Mouse (Mus musculus): ENCODE results near the gene Galk2.

Galk2 gene

DNA sequence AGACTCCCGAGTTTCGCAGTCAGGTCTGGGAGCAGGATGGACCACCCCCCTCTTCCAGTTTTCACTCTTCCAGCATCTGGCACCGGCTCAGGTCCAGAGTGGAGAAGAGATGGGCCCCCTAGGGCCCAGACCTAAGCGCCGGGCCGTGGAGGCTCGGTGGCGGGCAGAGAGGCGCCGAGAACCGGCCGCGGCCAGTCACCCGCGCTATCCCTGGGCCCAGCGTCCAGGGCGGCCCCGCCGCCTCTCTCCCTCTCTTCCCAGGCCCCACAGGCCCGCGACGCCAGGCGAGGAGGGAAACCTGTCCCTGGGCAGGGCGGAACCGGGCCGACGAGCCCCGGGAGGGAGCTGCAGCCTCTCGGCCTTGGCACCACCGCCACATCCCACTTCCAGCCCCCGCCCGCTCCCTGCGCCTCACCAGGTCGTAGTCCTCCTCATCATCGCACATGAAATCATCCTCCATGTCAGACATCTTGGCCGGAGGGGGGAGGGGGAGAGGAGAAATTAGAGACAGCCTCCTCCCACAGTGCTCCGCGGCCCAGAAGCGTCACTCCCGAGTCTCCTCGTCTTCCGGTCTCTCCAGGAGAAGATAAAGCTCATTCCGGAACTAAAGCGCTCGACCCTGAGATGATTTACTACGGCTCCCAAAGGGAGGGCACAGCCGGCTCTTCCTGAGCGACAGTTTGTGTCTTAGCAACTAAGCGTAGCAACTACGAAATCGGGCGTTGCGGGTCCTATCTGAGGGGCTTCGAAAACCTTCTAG lies at the start of gene Galk2, which contains the start of gene Cops2:
TSS of gene Galk2 (plus strand) at position 589 of the 760 bp plus-strand sequence.
TSS of gene Cops2 (minus strand) at position 619 of the 760 bp plus-strand sequence.
- in situ Hi-C loops (cut with MboI; ENCODE audit: low sequenced_read_pairs): no loop called here

DNA sequence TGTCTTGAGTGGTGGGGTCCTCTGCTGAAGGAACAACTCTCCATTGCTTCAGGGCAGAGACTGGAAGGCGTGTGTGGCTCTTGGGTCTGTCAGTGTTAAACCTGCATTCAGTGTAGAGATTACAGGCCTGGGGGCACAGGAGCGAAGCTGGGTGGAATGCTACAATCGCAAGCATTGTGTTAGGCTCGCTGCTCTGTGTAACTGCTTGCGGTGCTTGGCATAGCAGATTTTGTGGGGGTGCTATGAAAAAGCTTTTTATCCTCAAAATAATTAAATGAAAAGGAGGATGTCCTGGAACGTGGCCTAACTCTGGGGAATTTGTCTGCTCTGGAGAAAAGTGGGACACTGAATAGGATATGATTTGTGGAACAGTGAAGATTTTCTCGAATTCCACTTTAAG lies 49.4 kb upstream of the Galk2 start:
- in situ Hi-C loops (cut with MboI; ENCODE audit: low sequenced_read_pairs): no loop called here

DNA sequence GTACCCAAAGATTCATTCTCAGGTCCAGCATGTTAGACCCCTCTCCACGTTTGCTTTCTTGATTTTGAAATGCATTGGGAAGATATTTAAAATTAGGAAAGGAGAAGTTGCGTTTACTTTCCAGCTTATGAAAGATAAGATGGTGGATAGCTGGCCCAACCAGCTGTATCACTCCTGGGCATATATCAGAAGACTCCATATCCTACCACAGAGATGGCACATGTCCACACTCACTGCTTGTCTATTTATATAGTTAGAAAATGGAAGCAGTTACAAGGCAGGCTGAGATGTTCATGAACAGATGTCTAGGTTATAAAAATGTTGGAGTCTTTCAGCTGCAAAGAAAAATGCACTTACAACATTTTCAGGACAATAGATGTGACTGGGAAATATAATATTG lies 47.6 kb upstream of the Galk2 start:
- in situ Hi-C loops (cut with MboI; ENCODE audit: low sequenced_read_pairs): no loop called here

DNA sequence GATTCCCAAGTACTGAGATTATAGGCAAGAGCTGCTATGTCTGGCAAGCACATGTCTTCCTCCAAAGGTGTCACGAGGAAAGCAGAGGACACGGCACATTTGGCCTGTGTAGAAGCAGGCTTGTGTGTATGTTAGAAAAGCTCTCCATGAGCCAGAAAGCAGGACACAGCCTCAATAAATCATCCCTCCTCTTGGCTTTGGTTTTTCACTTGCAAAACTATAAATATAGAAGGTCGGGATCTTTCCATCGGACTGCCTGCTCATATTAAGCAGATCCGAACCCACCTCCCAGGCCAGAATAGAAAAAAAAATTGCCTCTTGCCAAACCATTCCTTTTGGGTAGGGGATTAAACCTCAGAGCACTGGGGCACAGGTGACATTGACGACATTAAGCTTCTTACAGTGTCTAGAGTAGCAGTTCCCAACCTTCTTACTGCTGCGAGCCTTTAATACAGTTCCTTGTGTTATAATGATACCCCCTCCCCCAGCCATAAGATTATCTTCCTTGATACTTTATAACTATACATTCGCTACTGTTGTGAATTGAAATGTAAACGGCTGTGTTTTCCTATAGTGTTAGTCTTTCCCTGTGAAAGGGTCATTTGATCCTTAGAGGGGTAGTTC lies 44.8 kb upstream of the Galk2 start:
- in situ Hi-C loops (cut with MboI; ENCODE audit: low sequenced_read_pairs): no loop called here

DNA sequence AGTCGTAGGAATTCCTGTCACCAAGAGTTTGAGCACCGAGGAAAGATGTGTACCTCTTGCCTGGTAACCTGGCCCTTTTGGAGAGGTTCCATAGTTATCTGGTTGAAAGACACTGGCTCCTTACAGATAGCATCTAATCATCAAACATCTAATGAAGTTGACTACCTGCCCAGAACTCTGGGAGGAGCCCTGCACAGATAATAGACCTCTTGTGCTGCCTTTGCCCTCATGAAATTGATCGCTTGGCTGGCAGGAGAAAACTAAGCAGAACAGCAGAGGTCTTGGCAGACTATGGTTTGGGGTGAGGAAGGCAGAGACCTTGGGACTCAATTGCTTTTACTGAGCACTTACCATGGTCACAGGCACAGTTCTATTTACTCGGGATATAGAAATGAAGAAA lies 38.5 kb upstream of the Galk2 start:
- in situ Hi-C loops (cut with MboI; ENCODE audit: low sequenced_read_pairs): no loop called here

DNA sequence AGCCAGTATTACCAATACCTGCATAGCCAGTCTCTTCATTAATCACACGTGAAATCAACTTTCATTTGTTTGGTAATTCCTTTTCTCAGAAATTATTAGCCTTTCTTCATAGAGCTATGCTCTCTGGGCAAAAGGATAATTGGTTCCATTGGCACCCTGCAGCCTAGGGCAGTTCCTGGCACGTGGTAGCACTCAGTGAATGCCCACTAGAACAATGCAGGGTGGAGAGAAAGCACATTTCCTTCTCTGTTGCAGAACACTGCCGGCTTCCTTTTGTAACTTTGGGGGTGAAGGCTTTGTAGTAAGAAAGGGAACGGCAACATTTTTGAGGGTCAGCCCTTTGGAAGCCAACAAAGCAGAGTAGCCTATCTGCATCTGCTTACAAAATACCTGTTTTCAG lies 32.7 kb upstream of the Galk2 start:
- in situ Hi-C loops (cut with MboI; ENCODE audit: low sequenced_read_pairs): no loop called here

DNA sequence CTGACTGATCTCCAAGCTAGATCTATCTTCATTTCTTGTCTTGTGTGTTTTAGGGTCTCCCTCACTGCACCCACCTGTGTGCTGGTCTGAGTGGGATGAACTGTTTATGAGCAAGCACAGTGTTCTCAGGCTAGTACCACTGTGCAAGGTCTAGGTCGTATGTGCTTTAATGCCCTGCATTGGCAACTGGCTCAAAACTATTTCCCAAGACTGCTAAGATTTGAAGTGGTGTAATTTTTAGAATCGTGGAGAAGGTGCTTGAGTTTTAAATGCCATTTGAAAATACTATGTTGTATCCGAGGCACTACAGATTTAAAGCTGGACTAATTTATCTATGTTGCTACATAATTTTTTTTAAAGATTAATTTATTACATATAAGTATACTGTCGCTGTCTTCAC lies 31.0 kb upstream of the Galk2 start:
- in situ Hi-C loops (cut with MboI; ENCODE audit: low sequenced_read_pairs): no loop called here

DNA sequence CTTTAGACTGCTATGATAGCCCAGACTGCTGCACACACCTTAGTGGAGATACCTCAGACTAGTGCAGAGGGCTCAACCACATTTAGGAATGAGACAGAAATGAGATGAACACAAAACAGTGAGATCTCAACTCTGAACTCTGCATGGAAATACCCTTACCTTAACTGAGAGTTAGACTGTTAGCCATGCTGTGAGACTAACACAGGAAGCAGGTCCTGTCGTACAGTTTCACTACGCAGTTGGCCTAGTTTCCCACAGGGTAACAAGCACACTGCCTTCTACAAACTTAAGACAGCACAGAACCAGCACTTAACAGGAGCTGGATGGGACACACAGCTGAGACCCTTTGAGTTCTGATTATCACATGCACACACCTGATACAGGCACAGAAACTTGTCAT lies 29.0 kb upstream of the Galk2 start:
- in situ Hi-C loops (cut with MboI; ENCODE audit: low sequenced_read_pairs): no loop called here

DNA sequence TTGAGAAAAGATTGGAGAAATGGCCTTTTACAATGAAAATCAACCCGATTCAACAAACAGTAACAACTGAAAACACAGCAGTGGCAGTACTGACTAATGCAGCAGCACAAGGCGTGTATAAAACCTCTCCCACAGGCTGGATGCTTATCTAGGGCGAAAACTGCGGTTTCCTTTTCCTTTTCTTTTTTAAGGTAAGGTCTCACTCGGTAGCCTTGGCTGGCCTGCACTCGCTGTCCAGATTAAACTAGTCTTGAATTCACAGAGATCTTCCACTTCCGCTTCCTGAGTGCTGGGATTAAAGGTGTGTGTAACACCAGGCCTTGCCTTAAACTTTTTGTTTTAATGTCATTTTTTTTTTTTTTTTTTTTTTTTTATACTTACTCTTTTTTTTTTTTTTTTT lies 20.8 kb upstream of the Galk2 start:
- in situ Hi-C loops (cut with MboI; ENCODE audit: low sequenced_read_pairs): no loop called here

DNA sequence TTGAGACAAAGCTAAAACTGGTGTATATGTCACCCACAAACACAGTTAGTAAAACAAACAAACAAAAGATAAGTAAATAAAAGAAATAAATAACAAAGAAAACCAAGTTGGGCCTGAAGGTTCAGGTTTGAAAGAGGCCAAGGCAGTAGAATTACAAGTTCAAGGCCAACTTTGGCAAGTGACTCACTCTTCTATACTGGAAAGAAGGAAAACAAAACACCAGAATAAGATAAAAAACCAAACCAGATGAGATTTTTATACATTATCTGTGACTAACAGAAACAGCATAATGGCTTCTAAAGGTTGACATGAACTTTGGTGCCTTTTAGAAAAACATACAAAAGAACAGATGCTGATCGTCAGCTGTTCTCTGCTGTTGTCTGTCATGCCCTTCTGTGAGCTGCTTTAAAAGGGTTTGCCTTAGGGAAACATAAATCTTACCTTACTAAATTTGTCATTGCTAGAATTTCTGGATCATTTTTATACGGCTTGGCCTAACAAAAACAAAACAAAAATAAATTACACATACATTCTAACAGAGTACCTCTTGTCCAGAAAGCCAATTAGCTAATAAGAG lies 20.1 kb upstream of the Galk2 start:
- in situ Hi-C loops (cut with MboI; ENCODE audit: low sequenced_read_pairs): no loop called here

DNA sequence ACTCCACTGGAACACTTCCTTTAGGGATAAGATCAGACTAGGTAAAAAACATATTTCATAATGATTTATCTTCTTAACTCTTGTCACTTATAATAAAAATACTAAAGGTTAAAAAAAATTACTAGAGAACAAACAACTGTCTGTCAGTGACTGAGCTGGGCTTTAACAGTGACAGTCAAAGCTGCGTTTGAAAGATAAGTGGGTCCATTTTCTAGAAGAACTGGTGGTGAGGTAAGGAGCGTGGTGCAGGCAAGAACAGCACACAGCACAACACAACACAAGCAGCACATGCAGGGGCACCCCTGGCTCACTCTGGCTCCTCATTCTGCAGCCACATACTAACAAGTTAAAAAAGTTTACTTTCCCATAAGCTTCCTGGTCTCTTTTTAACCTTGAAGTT lies 7.7 kb upstream of the Galk2 start:
- in situ Hi-C loops (cut with MboI; ENCODE audit: low sequenced_read_pairs): no loop called here

DNA sequence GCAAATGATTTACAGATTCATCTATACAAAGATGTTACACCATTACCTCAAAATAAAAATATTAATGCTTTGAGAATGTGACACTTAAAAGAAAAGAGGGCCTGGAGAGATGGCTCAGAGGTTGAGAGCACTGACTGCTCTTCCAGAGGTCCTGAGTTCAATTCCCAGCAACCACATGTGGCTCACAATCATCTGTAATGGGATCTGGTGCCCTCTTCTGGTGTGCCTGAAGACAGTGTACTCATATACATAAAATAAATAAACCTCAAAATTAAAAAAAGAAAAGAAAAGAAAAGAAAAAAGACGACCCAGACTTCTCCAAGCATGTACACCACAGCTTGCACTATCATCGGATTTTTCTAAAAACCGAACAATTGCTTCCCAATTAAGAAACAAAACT lies 1.2 kb upstream of the Galk2 start:
- in situ Hi-C loops (cut with MboI; ENCODE audit: low sequenced_read_pairs): no loop called here

DNA sequence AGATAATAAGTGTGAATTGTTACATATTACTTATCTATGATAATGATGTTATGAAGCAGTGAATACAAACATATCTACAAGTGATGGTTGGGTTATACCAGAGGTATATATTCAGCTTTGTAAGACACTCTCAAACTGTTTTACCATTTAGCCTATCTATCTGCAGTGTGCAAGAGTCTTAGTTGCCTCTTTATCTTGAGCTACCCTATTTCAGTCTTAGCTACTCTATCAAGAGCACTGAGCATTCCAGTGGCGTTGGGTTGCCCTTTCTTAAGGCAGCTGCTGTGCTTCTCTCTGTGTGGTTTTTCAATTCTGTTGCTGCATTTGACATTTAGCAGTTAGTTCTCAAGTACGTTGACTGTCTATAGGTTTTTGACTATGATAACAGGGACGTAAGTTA lies 4.9 kb downstream of the Galk2 start:
- in situ Hi-C loops (cut with MboI; ENCODE audit: low sequenced_read_pairs): no loop called here

DNA sequence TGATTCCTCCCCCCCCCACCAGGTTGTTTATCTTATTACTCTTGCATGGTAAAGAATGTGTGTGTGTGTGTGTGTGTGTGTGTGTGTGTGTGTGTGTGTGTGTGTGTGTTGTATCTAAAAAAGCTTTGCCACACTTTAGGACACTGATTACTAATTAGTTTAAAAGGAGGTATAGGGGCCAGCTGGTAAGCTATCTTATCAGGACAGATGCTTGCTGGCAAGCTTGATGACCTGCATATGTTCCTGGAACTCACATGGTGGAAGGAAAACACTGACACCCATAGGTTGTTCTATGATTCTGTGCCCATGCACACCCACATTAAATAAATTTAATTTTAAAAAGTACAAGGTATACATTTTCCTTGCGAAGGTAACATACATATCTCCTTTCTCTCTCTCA lies 5.6 kb downstream of the Galk2 start:
- in situ Hi-C loops (cut with MboI; ENCODE audit: low sequenced_read_pairs): no loop called here

DNA sequence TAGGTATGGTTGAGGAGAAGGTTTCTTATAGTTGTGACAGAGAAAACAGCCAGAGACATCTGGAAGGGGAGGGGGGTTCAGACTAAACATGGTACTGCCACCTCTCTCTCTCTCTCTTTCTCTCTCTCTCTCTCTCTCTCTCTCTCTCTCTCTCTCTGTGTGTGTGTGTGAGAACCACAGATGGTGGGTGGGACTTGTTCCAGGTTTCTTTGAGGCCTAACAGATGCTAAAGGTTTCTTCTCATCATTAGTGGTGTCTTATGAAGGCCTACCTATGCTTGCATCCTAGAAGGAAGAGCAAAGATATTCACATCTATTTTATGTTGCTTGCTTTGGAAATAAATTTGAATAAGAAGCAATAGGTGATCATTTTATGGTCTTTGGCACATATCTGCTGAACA lies 6.7 kb downstream of the Galk2 start:
- in situ Hi-C loops (cut with MboI; ENCODE audit: low sequenced_read_pairs): no loop called here

DNA sequence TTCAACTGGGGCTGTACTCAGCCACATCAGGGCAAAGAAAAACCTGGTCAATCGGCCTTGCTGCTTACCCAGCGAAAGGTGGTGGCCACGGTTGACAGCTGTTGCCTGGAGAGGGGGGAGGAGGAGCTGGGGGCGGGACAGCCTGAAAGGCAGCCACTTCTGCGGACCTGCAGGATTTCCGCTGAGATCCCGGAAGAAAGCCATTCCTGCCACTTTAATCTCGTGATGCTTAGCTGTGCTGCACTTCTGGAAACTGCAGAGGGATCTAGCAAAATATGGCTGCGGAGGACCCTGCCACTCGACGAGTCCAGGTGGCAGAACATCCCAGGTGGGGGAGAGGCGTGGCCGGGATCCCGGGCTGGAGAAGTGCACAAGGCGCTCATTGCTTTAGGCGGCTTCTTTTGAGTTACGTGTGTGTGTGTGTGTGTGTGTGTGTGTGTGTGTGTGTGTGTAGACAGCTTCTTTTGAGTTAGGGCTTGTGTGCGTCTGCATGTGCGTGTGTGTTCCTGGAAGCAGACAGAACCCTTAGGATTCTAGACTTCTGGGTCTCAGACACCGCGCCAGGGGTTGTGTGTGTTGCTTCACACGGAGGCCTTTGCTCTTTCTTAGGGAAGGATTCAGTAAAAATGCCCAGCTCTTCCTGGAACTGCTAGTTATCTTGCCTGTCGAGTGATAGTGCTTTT lies 7.3 kb downstream of the Galk2 start:
- in situ Hi-C loops (cut with MboI; ENCODE audit: low sequenced_read_pairs): no loop called here

DNA sequence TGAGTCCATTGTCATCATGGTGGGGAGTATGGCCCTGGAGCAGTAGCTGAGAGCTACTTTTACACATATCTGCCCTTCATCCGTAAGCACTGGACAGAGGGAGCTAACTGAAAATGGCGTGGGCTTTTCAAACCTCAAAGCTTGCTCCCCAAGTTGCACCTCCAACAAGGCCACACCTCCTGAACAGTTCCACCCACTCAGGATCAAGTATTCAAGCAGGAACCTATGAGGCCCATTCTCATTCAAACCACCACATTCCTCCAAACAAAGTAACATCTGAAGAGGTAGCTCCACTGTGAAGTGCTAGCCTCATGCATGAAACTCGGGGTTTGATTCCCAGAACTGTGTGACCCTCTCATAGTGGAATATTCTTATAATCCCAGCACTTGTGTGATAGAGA lies 9.4 kb downstream of the Galk2 start:
- in situ Hi-C loops (cut with MboI; ENCODE audit: low sequenced_read_pairs): no loop called here

DNA sequence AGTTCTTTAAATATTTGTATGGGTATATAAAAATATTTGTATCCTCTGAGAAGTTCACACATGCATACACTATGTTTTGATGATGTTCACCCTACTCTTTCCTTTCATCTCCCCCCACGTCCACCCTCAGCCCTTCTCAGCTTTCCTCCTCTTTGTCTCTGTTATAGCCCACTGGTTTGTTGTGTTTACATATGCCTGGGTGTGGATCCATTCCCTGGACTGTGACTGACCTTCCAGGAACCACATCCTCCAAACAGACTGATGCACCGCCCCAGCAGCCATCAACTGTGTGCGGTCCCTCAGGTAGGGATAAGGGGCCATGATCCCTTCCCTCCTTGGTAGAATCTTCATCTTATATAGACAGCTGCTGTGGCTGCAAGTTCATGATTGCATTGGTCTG lies 11.2 kb downstream of the Galk2 start:
- in situ Hi-C loops (cut with MboI; ENCODE audit: low sequenced_read_pairs): no loop called here

DNA sequence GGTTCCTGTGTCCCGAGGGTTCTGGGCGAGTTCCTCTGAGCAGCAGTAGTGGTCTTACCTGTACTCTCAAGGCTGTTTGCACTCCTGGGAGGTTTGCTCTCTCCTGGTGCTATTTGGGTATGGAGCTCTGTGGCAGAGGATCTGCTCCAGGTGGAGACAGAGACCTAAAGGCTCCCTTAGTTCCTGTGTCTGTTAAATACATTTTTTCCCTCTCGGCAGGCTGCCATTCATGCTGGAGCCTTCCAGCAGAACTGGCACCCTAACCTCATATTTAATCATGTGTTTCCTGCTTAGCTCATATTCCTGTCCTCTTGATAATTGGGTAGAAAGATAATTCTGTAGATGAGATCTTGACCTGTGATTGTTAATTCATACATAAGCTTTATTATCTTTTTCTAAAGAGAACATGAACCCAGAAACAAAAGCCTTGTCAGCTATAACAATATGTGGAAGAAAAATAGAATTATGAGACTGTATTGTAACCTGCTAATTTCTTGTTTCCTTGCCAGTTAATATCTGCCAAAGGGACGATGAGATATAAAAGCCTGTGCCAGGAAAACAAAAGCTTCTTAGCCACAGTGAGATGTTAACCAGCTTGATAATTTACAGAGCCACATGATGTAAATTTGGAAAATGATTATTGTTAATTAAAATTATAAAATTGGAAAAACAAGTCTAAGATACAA lies 27.1 kb downstream of the Galk2 start:
- in situ Hi-C loops (cut with MboI; ENCODE audit: low sequenced_read_pairs): no loop called here

DNA sequence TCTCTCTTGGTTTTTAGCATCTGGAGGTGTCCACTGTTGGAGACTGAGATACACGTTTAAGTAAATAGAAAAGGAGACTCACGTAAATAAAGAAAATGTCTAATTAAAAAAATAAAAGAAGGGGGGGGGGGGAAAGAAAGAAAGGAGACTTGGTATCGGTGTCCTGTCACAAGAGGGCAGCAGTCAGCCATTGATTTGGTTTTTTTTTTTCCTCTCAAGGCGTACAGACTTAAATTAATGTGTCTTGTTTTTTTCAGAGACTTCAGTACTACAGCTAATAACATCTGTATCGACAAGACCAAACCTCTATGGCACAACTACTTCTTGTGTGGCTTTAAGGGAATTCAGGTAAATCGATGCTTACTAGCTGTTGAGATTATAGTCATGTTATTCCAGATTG lies 34.2 kb downstream of the Galk2 start:
- in situ Hi-C loops (cut with MboI; ENCODE audit: low sequenced_read_pairs): no loop called here

DNA sequence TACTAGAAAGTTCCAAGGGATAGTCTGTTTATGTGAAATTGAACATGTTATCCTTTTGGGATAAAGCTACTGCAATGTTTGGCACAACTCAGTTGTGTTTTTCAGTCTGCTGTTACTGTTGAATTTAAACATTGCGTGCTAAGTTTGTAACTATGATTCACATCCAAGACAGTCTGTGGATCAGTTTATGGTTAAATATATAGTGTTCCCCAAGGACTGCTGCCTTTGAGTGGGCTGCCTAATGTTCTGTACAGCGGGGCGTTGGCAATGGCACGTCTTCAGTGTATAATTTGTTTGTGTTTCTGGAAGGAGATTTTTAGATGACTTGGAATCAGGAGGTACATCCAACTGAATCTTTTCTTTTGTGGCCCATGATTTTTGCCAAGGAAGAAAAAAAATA lies 36.2 kb downstream of the Galk2 start:
- in situ Hi-C loops (cut with MboI; ENCODE audit: low sequenced_read_pairs): no loop called here

Data from CH12F3 (cell line).